Mouse (Mus musculus): ENCODE results near the gene Ino80e.

Ino80e gene

GRCm38 (mm10) chr7:126816494-126816893, 45.7 kb downstream of the Ino80e start:
- DNase-seq (ENCODE audit: low read depth, low spot score): no peak

GRCm38 (mm10) chr7:126815726-126816222, 46.4 kb downstream of the Ino80e start:
- DNase-seq (ENCODE audit: low read depth, low spot score): no peak

GRCm38 (mm10) chr7:126809723-126810369, 52.3 kb downstream of the Ino80e start:
- DNase-seq (ENCODE audit: low read depth, low spot score): no peak

- no peak for DNase-seq (ENCODE audit: low read depth, low spot score)
Observed at GRCm38 (mm10) chr7:126808703-126809455, 53.3 kb downstream of the Ino80e start.

GRCm38 (mm10) chr7:126807405-126807804, 54.8 kb downstream of the Ino80e start:
- DNase-seq (ENCODE audit: low read depth, low spot score): no peak

- no peak for DNase-seq (ENCODE audit: low read depth, low spot score)
Observed at GRCm38 (mm10) chr7:126806956-126807355, 55.2 kb downstream of the Ino80e start.

- no peak for DNase-seq (ENCODE audit: low read depth, low spot score)
Observed at GRCm38 (mm10) chr7:126803751-126804150, 58.4 kb downstream of the Ino80e start.

DNA sequence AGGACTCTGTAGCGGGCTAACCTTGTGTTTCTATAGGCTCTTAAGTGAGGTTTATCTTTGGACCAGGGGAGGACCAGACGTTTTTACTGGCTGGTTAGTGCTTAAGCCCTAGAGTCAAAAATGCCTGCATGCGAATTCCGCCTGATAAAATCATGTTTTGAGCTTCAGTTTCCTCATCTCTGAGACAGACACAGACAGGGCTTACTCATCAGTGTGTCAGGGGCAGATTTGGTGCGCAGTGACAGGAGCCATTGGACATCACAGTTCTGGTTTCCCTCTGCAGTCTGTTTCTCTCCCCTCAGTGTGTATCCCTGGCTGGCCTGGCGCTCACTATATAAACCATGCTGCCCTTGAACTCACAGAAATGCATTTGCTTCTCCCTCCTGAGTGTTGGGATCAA, 59.0 kb downstream of the Ino80e start:
- DNase-seq (ENCODE audit: low read depth, low spot score): no peak

DNA sequence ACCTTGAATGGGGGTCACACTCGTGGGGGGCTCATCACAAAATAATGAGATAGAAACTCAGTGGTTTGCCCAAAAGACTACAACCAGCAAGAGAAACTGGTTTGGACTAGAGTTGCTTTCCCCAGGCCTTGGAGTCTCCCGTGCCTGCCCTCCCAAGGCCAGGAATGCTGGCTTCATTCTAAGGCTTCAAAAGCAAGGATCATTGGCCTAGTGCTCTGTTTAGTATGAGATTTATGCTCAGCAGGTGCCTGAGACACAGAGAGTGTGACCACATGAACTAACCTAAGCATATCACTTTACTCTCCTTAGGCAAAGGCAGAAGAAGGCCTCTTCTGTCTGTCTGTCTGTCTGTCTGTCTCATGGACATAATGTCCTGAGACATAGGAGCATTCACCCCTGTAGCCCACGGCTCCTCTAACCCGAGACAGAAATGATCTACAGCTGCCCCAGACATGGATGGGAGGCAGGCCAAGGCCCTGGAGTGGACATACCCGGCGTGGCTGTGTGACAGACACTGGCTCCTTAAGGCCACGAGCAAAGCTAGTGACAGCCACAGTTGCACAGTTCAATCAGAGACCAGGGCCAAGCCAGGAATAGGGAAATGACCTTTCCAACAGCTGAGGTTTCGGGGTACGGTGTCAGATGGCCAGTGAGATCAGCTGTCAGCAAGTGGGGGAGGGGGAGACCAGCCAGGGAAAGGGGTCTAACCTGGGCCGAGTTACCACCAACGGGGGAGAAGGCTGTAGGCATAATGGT, 59.9 kb downstream of the Ino80e start:
- DNase-seq (ENCODE audit: low read depth, low spot score): no peak

DNA sequence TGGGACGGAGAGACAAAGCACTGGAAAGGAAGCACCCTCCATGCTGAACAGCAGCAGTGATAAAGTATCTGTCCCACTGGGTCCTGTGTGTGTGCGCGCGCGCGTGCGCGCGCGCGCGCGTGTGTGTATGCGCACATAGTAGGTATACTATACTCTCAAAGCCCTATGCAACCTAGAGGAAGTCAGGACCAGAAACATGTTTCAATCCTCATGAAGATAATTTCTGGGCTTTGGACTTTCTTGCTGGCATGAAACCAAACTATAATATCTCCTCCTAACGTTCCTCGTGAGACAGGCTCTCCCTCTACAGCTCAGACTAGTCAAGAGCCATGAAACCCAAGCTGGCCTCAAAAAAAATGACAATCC, 61.1 kb downstream of the Ino80e start:
- no peak for DNase-seq (ENCODE audit: low read depth, low spot score)
